ENCODE assay signal across 11 mouse cellular contexts in genomic region chr11:71996805-71997204, GRCm38 (mm10). TPM values are rescaled to one million over a fixed set of nuclear protein-coding genes. Genes with fewer than 3 reads are reported as not detected.
A peak's percentile ranks its signal among the peaks of the same experiment; 100 is the strongest.
DNase-seq lines count a peak whose midpoint lies in the region; ATAC-seq and TF ChIP-seq lines count a peak whose summit lies in the region.
"Had no signal": no experiment of that assay in that cellular context is flagged by ENCODE, and none has a peak within 500 bp of the region (broad histone marks: within the 10 kb centered on the region; RNA-seq: fewer than 3 reads in every experiment).

No protein-coding gene starts in this region.

- intact Hi-C loops in heart, postnatal 36 days (cut with DNase I): loop anchor here (10.0 kb wide), 1 partner anchor 242 kb away; no protein-coding TSS in a partner anchor

- no peak for TF ChIP-seq CTCF in hindbrain, postnatal 0 days (IDR thresholded peaks at IDR 0.05; ENCODE audit: low read depth)

- 26% methylated on average over 11 of the region's 11 CpGs for WGBS in heart, embryonic 16.5 days
- 54% methylated on average over 11 of the region's 11 CpGs for WGBS in neural tube, embryonic 13.5 days
- 34% methylated on average over 11 of the region's 11 CpGs for WGBS in hindbrain, postnatal 0 days

- H3K9ac ChIP-seq in heart, embryonic 16.5 days (ENCODE audit: low read length): no peak overlapping the region
- H3K9ac ChIP-seq in neural tube, embryonic 13.5 days: no peak overlapping the region
- 0 out of 2 replicates have a peak overlapping the region, but pooled peaks have one; percentile 17 for H3K9ac ChIP-seq in hindbrain, postnatal 0 days (replicated peaks; ENCODE audit: low read length)

- H3K27ac ChIP-seq in heart, embryonic 16.5 days (ENCODE audit: low read length): no peak overlapping the region
- H3K27ac ChIP-seq in neural tube, embryonic 13.5 days (replicated peaks): no peak overlapping the region
- H3K27ac ChIP-seq in hindbrain, postnatal 0 days: no peak overlapping the region
- H3K27ac ChIP-seq: kidney, postnatal 0 days had no signal

- no peak for DNase-seq in heart, postnatal 36 days
- DNase-seq in neural tube, embryonic 10.5 days (ENCODE audit: extremely low spot score, low spot score): no peak
- DNase-seq in hindbrain, postnatal 0 days (ENCODE audit: low spot score): peak; percentile 59
- peak; percentile 74 for DNase-seq in retina, postnatal 7 days (ENCODE audit: low read depth, low spot score)
- DNase-seq in thymus, postnatal 4 days: no peak
- DNase-seq in frontal cortex, postnatal 36 days (ENCODE audit: low spot score in 2 of 2): no peak
- DNase-seq: lung, postnatal 14 days had no signal

- H3K9me3 ChIP-seq in heart, embryonic 16.5 days (replicated peaks; ENCODE audit: control insufficient read depth, low read length): no peaks in the 10 kb centered on the region; the same call in none of the 2 replicates
- no peaks in the 10 kb centered on the region for H3K9me3 ChIP-seq in neural tube, embryonic 13.5 days
- no peaks in the 10 kb centered on the region for H3K9me3 ChIP-seq in hindbrain, postnatal 0 days (ENCODE audit: low read length)

- H3K4me1 ChIP-seq in heart, embryonic 16.5 days (ENCODE audit: control insufficient read depth, insufficient read depth, low read length): peaks cover 7% of the 10 kb centered on the region; the same call in 1 of the 2 replicates
- peaks cover 8% of the 10 kb centered on the region for H3K4me1 ChIP-seq in neural tube, embryonic 13.5 days (replicated peaks)
- H3K4me1 ChIP-seq in hindbrain, postnatal 0 days (ENCODE audit: insufficient read depth, low read length): peaks cover 9% of the 10 kb centered on the region

- ATAC-seq in heart, embryonic 16.5 days (replicated peaks; ENCODE audit: extremely low read depth, insufficient read depth, low FRiP score): no peak
- no peak for ATAC-seq in neural tube, embryonic 13.5 days (ENCODE audit: low read depth)
- ATAC-seq in hindbrain, postnatal 0 days: no peak

- no peaks in the 10 kb centered on the region for H3K36me3 ChIP-seq in heart, embryonic 16.5 days (ENCODE audit: control insufficient read depth, insufficient read depth)
- H3K36me3 ChIP-seq in neural tube, embryonic 13.5 days: no peaks in the 10 kb centered on the region
- no peaks in the 10 kb centered on the region for H3K36me3 ChIP-seq in hindbrain, postnatal 0 days (ENCODE audit: insufficient read depth, low read length)

- H3K4me3 ChIP-seq in heart, embryonic 16.5 days (ENCODE audit: low read length): no peak overlapping the region
- H3K4me3 ChIP-seq in neural tube, embryonic 13.5 days: no peak overlapping the region
- H3K4me3 ChIP-seq in hindbrain, postnatal 0 days (ENCODE audit: low read length): no peak overlapping the region

- H3K27me3 ChIP-seq in heart, embryonic 16.5 days (ENCODE audit: control insufficient read depth, insufficient read depth, low read length): peaks cover 4% of the 10 kb centered on the region; the same call in 1 of the 2 replicates
- H3K27me3 ChIP-seq in neural tube, embryonic 13.5 days: 0 out of 2 replicates have a peak, but pooled peaks cover 4% of the 10 kb centered on the region
- H3K27me3 ChIP-seq in hindbrain, postnatal 0 days (ENCODE audit: insufficient read depth, low read length): no peaks in the 10 kb centered on the region; the same call in 1 of the 2 replicates

- peak overlapping the region; percentile 27; the same call in 1 of the 2 replicates for H3K4me2 ChIP-seq in heart, embryonic 16.5 days (ENCODE audit: low read depth, low read length)
- H3K4me2 ChIP-seq in neural tube, embryonic 13.5 days: 0 out of 2 replicates have a peak overlapping the region, but pooled peaks have one; percentile 2
- peak overlapping the region; percentile 34; the same call in 1 of the 2 replicates for H3K4me2 ChIP-seq in hindbrain, postnatal 0 days (ENCODE audit: low read depth, low read length)

RNA-seq across cellular contexts. Expression of gene Aipl1, which starts 40.5 kb away (rescaled TPM):
- polyA plus RNA-seq in heart, embryonic 16.5 days (2015; fragmentation: Nextera tagmentation; extraction: Ambion mirVana): 0.12 and 0.36 TPM in 2 replicates
- not detected for total RNA-seq in heart, postnatal 36 days (2021)
- 0.32 and 0.39 TPM in 2 replicates for polyA plus RNA-seq in neural tube, embryonic 13.5 days (2015; fragmentation: Nextera tagmentation; extraction: Ambion mirVana)
- 0.07 TPM in 1 of 2 replicates, not detected in the other for total RNA-seq in hindbrain, postnatal 0 days (2014; rRNA removed)
- polyA plus RNA-seq in hindbrain, postnatal 0 days (2015; fragmentation: Nextera tagmentation; extraction: Ambion mirVana): 0.34 and 0.42 TPM in 2 replicates
- total RNA-seq: left cerebral cortex, postnatal 36 days had no signal

RNA-seq across cellular contexts. Expression of gene Pimreg, which starts 45.0 kb away (rescaled TPM):
- 67.0 and 74.3 TPM in 2 replicates for polyA plus RNA-seq in heart, embryonic 16.5 days (2015; fragmentation: Nextera tagmentation; extraction: Ambion mirVana)
- total RNA-seq in heart, postnatal 36 days (2021): 1 to 10 TPM; 1.1 to 1.4 TPM
- 31.2 and 37.8 TPM in 2 replicates for polyA plus RNA-seq in neural tube, embryonic 13.5 days (2015; fragmentation: Nextera tagmentation; extraction: Ambion mirVana)
- total RNA-seq in hindbrain, postnatal 0 days (2014; rRNA removed): 18.7 and 22.8 TPM in 2 replicates
- polyA plus RNA-seq in hindbrain, postnatal 0 days (2015; fragmentation: Nextera tagmentation; extraction: Ambion mirVana): 23.9 and 27.8 TPM in 2 replicates

Comparison
In these comparisons a context has a peak if more than half of its experiments do, and no peak if none do; other contexts are left out.
1. DNase-seq: peak in hindbrain, postnatal 0 days (single experiment) and retina, postnatal 7 days (single experiment); none in heart, postnatal 36 days (0 of 2), neural tube, embryonic 10.5 days (single experiment), thymus, postnatal 4 days (single experiment) and frontal cortex, postnatal 36 days (0 of 2).
2. Peak in every context shown above with its lines, with median percentiles within 50 percentile points of each other: H3K4me2 ChIP-seq.